Mouse (Mus musculus) olfactory bulb, adult 2 months (tissue): ENCODE measurements around the gene Ubl7.

Experiments used
- CTCF ChIP-seq: fragments of 200-500 bp; IDR thresholded peaks from 2 replicates; pipeline ENCODE4 v1.5.1; 2012; ENCODE audit warnings: low read depth, mild to moderate bottlenecking, low read length, moderate library complexity; ENCODE audit not compliant: insufficient read depth
- POLR2A ChIP-seq: fragments of 200-500 bp; IDR thresholded peaks from 2 replicates; pipeline ENCODE4 v1.6.1; 2012; ENCODE audit warnings: mild to moderate bottlenecking, low read depth, low read length, moderate library complexity; ENCODE audit not compliant: insufficient read depth

GRCm38 (mm10) chr9:57923046-57923445 lies 12.3 kb downstream of the Ubl7 start:
- TF ChIP-seq POLR2A (no peak), CTCF (no peak)
